ENCODE assay signal across 7 mouse cellular contexts in genomic region chr11:20249296-20250110, GRCm38 (mm10). TPM values are rescaled to one million over a fixed set of nuclear protein-coding genes. Genes with fewer than 3 reads are reported as not detected.
DNase-seq lines count a peak whose midpoint lies in the region; ATAC-seq lines count a peak whose summit lies in the region.

Gene Cep68, minus strand, starts transcription at chr11:20249429.

- H3K4me3 ChIP-seq in intestine, embryonic 16.5 days (ENCODE audit: low read length): peak within 1 kb of the TSS; percentile 92
- peak within 1 kb of the TSS; percentile 87 for H3K4me3 ChIP-seq in midbrain, embryonic 11.5 days (ENCODE audit: low read depth, low read length)

- no peaks in the 10 kb centered on the region for H3K27me3 ChIP-seq in intestine, embryonic 16.5 days (replicated peaks; ENCODE audit: control insufficient read depth, insufficient read depth, low read length)
- no peaks in the 10 kb centered on the region for H3K27me3 ChIP-seq in midbrain, embryonic 11.5 days (ENCODE audit: control insufficient read depth, insufficient read depth, low read length)

- peak; percentile 94 for DNase-seq in adrenal gland, adult 8-10 months
- DNase-seq in embryo, embryonic 9.5 days (ENCODE audit: extremely low spot score): peak; percentile 93
- DNase-seq in gastrocnemius, postnatal 4 days (ENCODE audit: low spot score in 2 of 2): peak; percentile 87 to 94
- DNase-seq in left cerebral cortex, postnatal 36 days (ENCODE audit: low spot score in 2 of 2): peak; percentile 95 to 96
- peak; percentile 98 for DNase-seq in midbrain, embryonic 11.5 days (ENCODE audit: low spot score, missing footprints)
- DNase-seq in skeletal muscle tissue, adult 2 months (ENCODE audit: low read depth, low spot score): peak; percentile 96

- peak within 1 kb of the TSS; percentile 97 for H3K9ac ChIP-seq in intestine, embryonic 16.5 days (ENCODE audit: low read depth, low read length)
- peak within 1 kb of the TSS; percentile 97 for H3K9ac ChIP-seq in midbrain, embryonic 11.5 days (ENCODE audit: low read length)

- H3K4me1 ChIP-seq in intestine, embryonic 16.5 days (ENCODE audit: control insufficient read depth, insufficient read depth, low read length): peaks cover 20% of the 10 kb centered on the region
- H3K4me1 ChIP-seq in midbrain, embryonic 11.5 days (ENCODE audit: control insufficient read depth, insufficient read depth, low read length): peaks cover 22% of the 10 kb centered on the region

- H3K36me3 ChIP-seq in intestine, embryonic 16.5 days (ENCODE audit: control insufficient read depth, insufficient read depth, low read length): peaks cover 2% of the 10 kb centered on the region; the same call in 1 of the 2 replicates
- no peaks in the 10 kb centered on the region; the same call in 1 of the 2 replicates for H3K36me3 ChIP-seq in midbrain, embryonic 11.5 days (ENCODE audit: control insufficient read depth, insufficient read depth, low read length)

- H3K4me2 ChIP-seq in intestine, embryonic 16.5 days (ENCODE audit: low read depth, low read length): peak within 1 kb of the TSS; percentile 89
- H3K4me2 ChIP-seq in midbrain, embryonic 11.5 days: peak within 1 kb of the TSS; percentile 62

- ATAC-seq in intestine, embryonic 16.5 days: peak; percentile 99
- ATAC-seq in midbrain, embryonic 11.5 days (ENCODE audit: low FRiP score): peak; percentile 99

- WGBS in intestine, embryonic 16.5 days: under 1% methylated on average over 59 of the region's 59 CpGs
- under 1% methylated on average over 57 of the region's 59 CpGs for WGBS in midbrain, embryonic 11.5 days

- intact Hi-C loops in left cerebral cortex, postnatal 36 days (cut with DNase I): loop anchor here (2.0 kb wide), 1 partner anchor 49 kb away; the partner anchor contains the start of gene Rab1a

- no peaks in the 10 kb centered on the region for H3K9me3 ChIP-seq in intestine, embryonic 16.5 days (ENCODE audit: control insufficient read depth, low read length)
- no peaks in the 10 kb centered on the region for H3K9me3 ChIP-seq in midbrain, embryonic 11.5 days (ENCODE audit: control insufficient read depth, low read length)

- H3K27ac ChIP-seq in intestine, embryonic 16.5 days (ENCODE audit: low read length): peak within 1 kb of the TSS; percentile 86
- H3K27ac ChIP-seq in midbrain, embryonic 11.5 days (ENCODE audit: low read depth, low read length): peak within 1 kb of the TSS; percentile 68; the same call in 1 of the 2 replicates

RNA-seq across cellular contexts. Expression of gene Cep68, which starts in this region (rescaled TPM):
- total RNA-seq in adrenal gland, adult 8-10 months (2022): 10 to 100 TPM; 19.4 to 27.5 (median 26.4) TPM
- 10 to 100 TPM; 35.0 to 35.8 TPM for total RNA-seq in gastrocnemius, postnatal 4 days (2021)
- polyA plus RNA-seq in intestine, embryonic 16.5 days (2015; fragmentation: Nextera tagmentation; extraction: Ambion mirVana): 20.4 and 20.8 TPM in 2 replicates
- 10 to 100 TPM; 27.4 to 29.1 TPM for total RNA-seq in left cerebral cortex, postnatal 36 days (2021)
- 29.4 TPM in 2 replicates for polyA plus RNA-seq in midbrain, embryonic 11.5 days (2014; fragmentation: Nextera tagmentation; extraction: Ambion mirVana)

Comparison
In these comparisons a context has a peak if more than half of its experiments do, and no peak if none do; other contexts are left out.
1. Peak in every context shown above with its lines: DNase-seq, ATAC-seq, H3K4me3 ChIP-seq and H3K27ac ChIP-seq.